Mouse (Mus musculus): ENCODE measurements around the gene Zfp493. TPM values are rescaled to one million over a fixed set of nuclear protein-coding genes. Genes with fewer than 3 reads are reported as not detected.
A peak's percentile ranks its signal among the peaks of the same experiment; 100 is the strongest.
"Not testable (repeated sequence)": the region's sequence is repeated elsewhere in the genome, so short reads cannot be mapped to it uniquely, and the experiment has no call there.

Gene Zfp493
- polyA plus RNA-seq, 1 experiment from 2014 or later, result 1.3 TPM

- Histone ChIP-seq H3K4me1 (ENCODE audit: control insufficient read depth, insufficient read depth, low read length) (no peaks in the 10 kb centered on the region), H3K36me3 (ENCODE audit: control insufficient read depth, insufficient read depth) (peaks cover 7% of the 10 kb centered on the region), H3K27me3 (ENCODE audit: control insufficient read depth, insufficient read depth, low read length) (no peaks in the 10 kb centered on the region), H3K4me3 (ENCODE audit: low read length) (no peak overlapping the region), H3K9ac (ENCODE audit: low read length) (no peak overlapping the region), H3K9me3 (replicated peaks; ENCODE audit: control insufficient read depth, low read length) (peaks cover 3% of the 10 kb centered on the region; the same call in 1 of the 2 replicates), H3K4me2 (ENCODE audit: low read depth, low read length) (no peak overlapping the region), H3K27ac (ENCODE audit: low read length) (no peak overlapping the region)
- no peak for ATAC-seq (replicated peaks; ENCODE audit: extremely low read depth, insufficient read depth, low FRiP score)
- WGBS, result 90% methylated on average over 10 of the region's 10 CpGs
These were observed 12.5 kb downstream of the Zfp493 start for GRCm38 (mm10) chr13:67791921-67792455.

GRCm38 (mm10) chr13:67798618-67799017 is 19.1 kb downstream of the Zfp493 start:
- no peak overlapping the region for H3K9ac ChIP-seq (ENCODE audit: low read length)
- H3K27me3 ChIP-seq (ENCODE audit: control insufficient read depth, insufficient read depth, low read length), result no peaks in the 10 kb centered on the region
- no peaks in the 10 kb centered on the region for H3K4me1 ChIP-seq (ENCODE audit: control insufficient read depth, insufficient read depth, low read length)
- no peak for ATAC-seq (replicated peaks; ENCODE audit: extremely low read depth, insufficient read depth, low FRiP score)
- H3K9me3 ChIP-seq (replicated peaks; ENCODE audit: control insufficient read depth, low read length), result no peaks in the 10 kb centered on the region
- H3K4me3 ChIP-seq (ENCODE audit: low read length), result no peak overlapping the region
- no peaks in the 10 kb centered on the region for H3K36me3 ChIP-seq (ENCODE audit: control insufficient read depth, insufficient read depth)
- H3K4me2 ChIP-seq (ENCODE audit: low read depth, low read length), result no peak overlapping the region
- no peak overlapping the region for H3K27ac ChIP-seq (ENCODE audit: low read length)
- WGBS, result 82% methylated on average over 3 of the region's 3 CpGs

GRCm38 (mm10) chr13:67799151-67799550 is 19.7 kb downstream of the Zfp493 start:
- H3K4me1 ChIP-seq (ENCODE audit: control insufficient read depth, insufficient read depth, low read length), result not testable (repeated sequence)

GRCm38 (mm10) chr13:67811651-67812210 is 32.2 kb downstream of the Zfp493 start:
- Histone ChIP-seq H3K4me3 (ENCODE audit: low read length) (no peak overlapping the region), H3K36me3 (ENCODE audit: control insufficient read depth, insufficient read depth) (no peaks in the 10 kb centered on the region), H3K4me2 (ENCODE audit: low read depth, low read length) (no peak overlapping the region), H3K9ac (ENCODE audit: low read length) (no peak overlapping the region), H3K4me1 (ENCODE audit: control insufficient read depth, insufficient read depth, low read length) (no peaks in the 10 kb centered on the region), H3K27me3 (ENCODE audit: control insufficient read depth, insufficient read depth, low read length) (no peaks in the 10 kb centered on the region), H3K9me3 (replicated peaks; ENCODE audit: control insufficient read depth, low read length) (peaks cover 2% of the 10 kb centered on the region; the same call in 1 of the 2 replicates), H3K27ac (ENCODE audit: low read length) (no peak overlapping the region)
- 53% methylated on average over 1 of the region's 1 CpGs for WGBS
- ATAC-seq (replicated peaks; ENCODE audit: extremely low read depth, insufficient read depth, low FRiP score), result no peak

More at GRCm38 (mm10) chr13:67799151-67799550, 19.7 kb downstream of the Zfp493 start:
- WGBS, result 78% methylated on average over 3 of the region's 3 CpGs
- ATAC-seq (replicated peaks; ENCODE audit: extremely low read depth, insufficient read depth, low FRiP score); H3K27me3 ChIP-seq (ENCODE audit: control insufficient read depth, insufficient read depth, low read length); H3K36me3 ChIP-seq (ENCODE audit: control insufficient read depth, insufficient read depth); H3K9ac ChIP-seq (ENCODE audit: low read length); H3K4me2 ChIP-seq (ENCODE audit: low read depth, low read length); H3K27ac ChIP-seq (ENCODE audit: low read length); H3K4me3 ChIP-seq (ENCODE audit: low read length); H3K9me3 ChIP-seq (replicated peaks; ENCODE audit: control insufficient read depth, low read length): not testable (repeated sequence)

- Histone ChIP-seq H3K4me1 (ENCODE audit: control insufficient read depth, insufficient read depth, low read length) (no peaks in the 10 kb centered on the region), H3K27me3 (ENCODE audit: control insufficient read depth, insufficient read depth, low read length) (no peaks in the 10 kb centered on the region), H3K4me2 (ENCODE audit: low read depth, low read length) (0 out of 2 replicates have a peak overlapping the region, but pooled peaks have one; percentile 14), H3K4me3 (ENCODE audit: low read length) (peak overlapping the region; percentile 84), H3K9me3 (replicated peaks; ENCODE audit: control insufficient read depth, low read length) (peaks cover 6% of the 10 kb centered on the region), H3K36me3 (ENCODE audit: control insufficient read depth, insufficient read depth) (no peaks in the 10 kb centered on the region), H3K27ac (ENCODE audit: low read length) (no peak overlapping the region), H3K9ac (ENCODE audit: low read length) (no peak overlapping the region)
- 77% methylated on average over 8 of the region's 8 CpGs for WGBS
- ATAC-seq (replicated peaks; ENCODE audit: extremely low read depth, insufficient read depth, low FRiP score), result no peak
These were observed 33.6 kb downstream of the Zfp493 start for GRCm38 (mm10) chr13:67812961-67813709.

- peak within 1 kb of the TSS; percentile 93 for H3K27ac ChIP-seq (ENCODE audit: low read length)
- peak within 1 kb of the TSS; percentile 84 for H3K4me3 ChIP-seq (ENCODE audit: low read length)
- 2% methylated on average over 31 of the region's 31 CpGs for WGBS
- peaks cover 3% of the 10 kb centered on the region for H3K36me3 ChIP-seq (ENCODE audit: control insufficient read depth, insufficient read depth)
- peak within 1 kb of the TSS; percentile 88 for H3K4me2 ChIP-seq (ENCODE audit: low read depth, low read length)
- ATAC-seq (replicated peaks; ENCODE audit: extremely low read depth, insufficient read depth, low FRiP score), result peak; percentile 94
- H3K4me1 ChIP-seq (ENCODE audit: control insufficient read depth, insufficient read depth, low read length), result no peaks in the 10 kb centered on the region
- no peaks in the 10 kb centered on the region for H3K27me3 ChIP-seq (ENCODE audit: control insufficient read depth, insufficient read depth, low read length)
- H3K9me3 ChIP-seq (replicated peaks; ENCODE audit: control insufficient read depth, low read length), result peaks cover 6% of the 10 kb centered on the region
- H3K9ac ChIP-seq (ENCODE audit: low read length), result peak within 1 kb of the TSS; percentile 81
These were observed 34.5 kb downstream of the Zfp493 start, which contains the start of gene Zfp273 for GRCm38 (mm10) chr13:67813710-67814660. Zfp273 (plus strand) TSS chr13:67813740.

- Histone ChIP-seq H3K27ac (ENCODE audit: low read length) (no peak overlapping the region), H3K9me3 (replicated peaks; ENCODE audit: control insufficient read depth, low read length) (peaks cover 16% of the 10 kb centered on the region), H3K4me1 (ENCODE audit: control insufficient read depth, insufficient read depth, low read length) (no peaks in the 10 kb centered on the region), H3K4me3 (ENCODE audit: low read length) (no peak overlapping the region), H3K36me3 (ENCODE audit: control insufficient read depth, insufficient read depth) (peaks cover 16% of the 10 kb centered on the region), H3K27me3 (ENCODE audit: control insufficient read depth, insufficient read depth, low read length) (no peaks in the 10 kb centered on the region), H3K9ac (ENCODE audit: low read length) (no peak overlapping the region), H3K4me2 (ENCODE audit: low read depth, low read length) (no peak overlapping the region)
- no peak for ATAC-seq (replicated peaks; ENCODE audit: extremely low read depth, insufficient read depth, low FRiP score)
- WGBS, result 70% methylated on average over 1 of the region's 1 CpGs
These were observed 39.1 kb downstream of the Zfp493 start for GRCm38 (mm10) chr13:67818636-67819035.

GRCm38 (mm10) chr13:67830911-67831336 is 51.4 kb downstream of the Zfp493 start, which contains the start of gene Gm10037:
Gm10037 (plus strand) TSS chr13:67831106.
- no peaks in the 10 kb centered on the region for H3K4me1 ChIP-seq (ENCODE audit: control insufficient read depth, insufficient read depth, low read length)
- peak within 1 kb of the TSS; percentile 80 for H3K4me2 ChIP-seq (ENCODE audit: low read depth, low read length)
- peaks cover 4% of the 10 kb centered on the region; the same call in 1 of the 2 replicates for H3K9me3 ChIP-seq (replicated peaks; ENCODE audit: control insufficient read depth, low read length)
- peak; percentile 52; the same call in 1 of the 2 replicates for ATAC-seq (replicated peaks; ENCODE audit: extremely low read depth, insufficient read depth, low FRiP score)
- no peaks in the 10 kb centered on the region for H3K27me3 ChIP-seq (ENCODE audit: control insufficient read depth, insufficient read depth, low read length)
- peaks cover 7% of the 10 kb centered on the region for H3K36me3 ChIP-seq (ENCODE audit: control insufficient read depth, insufficient read depth)
- 3% methylated on average over 14 of the region's 14 CpGs for WGBS
- no peak within 1 kb of the TSS for H3K27ac ChIP-seq (ENCODE audit: low read length)
- H3K9ac ChIP-seq (ENCODE audit: low read length), result peak within 1 kb of the TSS; percentile 79
- peak within 1 kb of the TSS; percentile 68 for H3K4me3 ChIP-seq (ENCODE audit: low read length)
